Mouse (Mus musculus): Measurements from ENCODE around the gene Olfr1307.

Olfr1307 gene

GRCm38 (mm10) chr2:111949340-111949739 is at the start of gene Olfr1307:
Olfr1307 (minus strand) TSS chr2:111949440.
- DNase-seq (ENCODE audit: low spot score in 2 of 2): no peak

- DNase-seq (ENCODE audit: low spot score in 2 of 2): no peak
These were observed 40.9 kb upstream of the Olfr1307 start, which contains the start of gene Olfr1309 for GRCm38 (mm10) chr2:111990181-111990580. Olfr1309 (minus strand) TSS chr2:111990281.

GRCm38 (mm10) chr2:111964844-111965243 is 15.6 kb upstream of the Olfr1307 start, which contains the start of gene Olfr1308:
Olfr1308 (minus strand) TSS chr2:111964944.
- no peak for DNase-seq (ENCODE audit: low spot score in 2 of 2)

- no peak for DNase-seq (ENCODE audit: low spot score in 2 of 2)
These were observed 33.1 kb downstream of the Olfr1307 start, which contains the start of gene Olfr1306 for GRCm38 (mm10) chr2:111916171-111916570. Olfr1306 (minus strand) TSS chr2:111916271.

Measured in cerebellum, postnatal 4 days (tissue).